Mouse (Mus musculus) gastrocnemius, postnatal 36 days (tissue): Measurements from ENCODE around the gene Ahnak2. TPM values are rescaled to one million over a fixed set of nuclear protein-coding genes. Genes with fewer than 3 reads are reported as not detected.

Experiments
- microRNA-seq, 2 experiments: library from miRNA; unstranded; fragments of <30 nt; microRNA quantifications; one replicate each; pipeline ENCODE4 v1.2.0; 2021
- total RNA-seq, 2 experiments: library from RNA; stranded (reverse); gene quantifications; 2 replicates each; pipeline ENCODE4 v1.2.3; 2021

Ahnak2 gene
- total RNA-seq, 2 experiments from 2014 or later, result 5.0 to 7.0 TPM

Small RNA genes within 50 kb of the gene (microRNA-seq; reads per million reads assigned to microRNA genes)
- gene Mir6940, result 0 reads per million in 2 experiments

Other genes starting within 250 kb of the Ahnak2 start
- 10 to 100 TPM in 1 of 2 experiments, 1 to 10 TPM in 1; 9.2 to 11.1 TPM for gene Inf2, start 213.9 kb downstream of the Ahnak2 start, total RNA-seq
- gene Adssl1, start 182.6 kb downstream of the Ahnak2 start, total RNA-seq, result 100 to 1,000 TPM; 904 to 982 TPM
- 10 to 100 TPM; 12.6 to 17.0 TPM for gene Siva1, start 158.0 kb downstream of the Ahnak2 start, total RNA-seq
- gene Akt1, start 127.8 kb downstream of the Ahnak2 start, total RNA-seq, result 10 to 100 TPM; 49.9 to 55.7 TPM
- gene Zbtb42, start 123.8 kb downstream of the Ahnak2 start, total RNA-seq, result 1 to 10 TPM in 1 of 2 experiments, under 1 TPM in 1; 0.79 to 1.1 TPM
- gene Cep170b, start 82.2 kb downstream of the Ahnak2 start, total RNA-seq, result 10 to 100 TPM; 11.2 to 12.3 TPM
- gene Pld4, start 42.0 kb downstream of the Ahnak2 start, total RNA-seq, result 1 to 10 TPM; 2.3 to 3.0 TPM
- gene Clba1, start 6.3 kb upstream of the Ahnak2 start, total RNA-seq, result under 1 TPM; 0.31 to 0.64 TPM
- 1 to 10 TPM; 2.1 to 3.0 TPM for gene Cdca4, start 26.8 kb upstream of the Ahnak2 start, total RNA-seq
- gene Gpr132, start 65.6 kb upstream of the Ahnak2 start, total RNA-seq, result under 1 TPM; 0.10 to 0.26 TPM
- gene Jag2, start 127.1 kb upstream of the Ahnak2 start, total RNA-seq, result 10 to 100 TPM; 18.0 to 19.6 TPM
- 1 to 10 TPM; 7.5 to 8.2 TPM for gene Nudt14, start 139.5 kb upstream of the Ahnak2 start, total RNA-seq
- 10 to 100 TPM; 12.7 to 13.5 TPM for gene Btbd6, start 173.8 kb upstream of the Ahnak2 start, total RNA-seq
- 10 to 100 TPM; 16.8 to 20.9 TPM for gene Brf1, start 198.0 kb upstream of the Ahnak2 start, total RNA-seq
- 10 to 100 TPM; 34.9 to 36.6 TPM for gene Pacs2, start 211.9 kb upstream of the Ahnak2 start, total RNA-seq